Mouse (Mus musculus) cerebellum, postnatal 10 days (tissue): ENCODE measurements at regions not wholly inside any gene's neighbourhood (a gene's known extent, or its start where the extent isn't known, plus 50 kb on each side); places are given as distances from the start of the nearest gene placed in this dataset.
"Not testable (repeated sequence)": the region's sequence is repeated elsewhere in the genome, so short reads cannot be mapped to it uniquely, and the experiment has no call there.

Source experiments
- DNase-seq, 2 experiments: peaks; one replicate each; pipeline ENCODE4 v3.0.0; 2021; ENCODE audit warnings: mixed read lengths in 2 of 2

DNA sequence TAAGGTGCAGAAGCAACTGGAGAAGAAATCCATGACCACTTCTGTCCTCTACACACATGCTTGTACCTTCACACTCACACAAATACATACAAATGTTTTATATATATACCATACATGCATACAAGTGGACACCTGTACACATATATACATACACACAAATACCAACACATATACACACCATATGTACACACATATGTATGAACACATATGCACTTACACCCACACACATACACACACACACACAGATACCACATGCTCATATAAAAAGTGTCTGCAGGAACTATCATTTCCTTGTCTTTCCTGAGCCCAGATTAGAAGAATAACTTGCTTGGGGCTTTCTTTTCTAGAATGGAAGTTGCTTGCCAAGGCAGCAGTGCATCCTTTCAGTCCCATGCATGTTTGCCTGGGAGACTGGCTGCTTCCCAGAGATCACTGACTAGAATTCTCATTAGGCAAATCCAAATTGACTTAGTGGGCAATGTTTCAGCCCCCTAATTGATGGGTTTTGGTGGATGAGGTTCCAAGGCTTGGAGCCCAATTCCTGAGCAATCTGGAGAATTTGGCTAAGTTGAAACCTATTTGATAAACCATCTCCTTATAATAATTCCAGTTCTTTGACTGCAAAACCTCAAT is 169.2 kb upstream of the Hddc2 start:
- DNase-seq = peak; percentile 70

DNA sequence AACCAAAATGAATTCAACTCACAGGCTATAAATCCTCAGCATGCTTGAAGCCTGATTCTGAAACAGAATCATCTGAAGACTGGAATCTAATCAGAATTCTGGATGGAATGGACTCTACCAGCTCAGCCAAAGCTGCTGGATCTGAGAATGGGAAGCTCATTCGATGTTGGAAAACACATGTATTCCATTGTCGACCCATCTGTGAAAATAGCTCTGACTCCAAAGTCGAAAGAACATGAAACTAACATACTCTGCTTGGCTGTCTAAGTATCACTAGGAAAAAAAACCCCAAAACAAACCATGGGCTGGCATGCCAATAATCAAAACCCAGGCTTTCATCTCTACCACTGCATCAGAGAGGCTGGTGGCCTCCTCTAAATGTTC is 168.7 kb upstream of the Hddc2 start:
- DNase-seq = peak in 1 of 2 experiments; percentile 3

DNA sequence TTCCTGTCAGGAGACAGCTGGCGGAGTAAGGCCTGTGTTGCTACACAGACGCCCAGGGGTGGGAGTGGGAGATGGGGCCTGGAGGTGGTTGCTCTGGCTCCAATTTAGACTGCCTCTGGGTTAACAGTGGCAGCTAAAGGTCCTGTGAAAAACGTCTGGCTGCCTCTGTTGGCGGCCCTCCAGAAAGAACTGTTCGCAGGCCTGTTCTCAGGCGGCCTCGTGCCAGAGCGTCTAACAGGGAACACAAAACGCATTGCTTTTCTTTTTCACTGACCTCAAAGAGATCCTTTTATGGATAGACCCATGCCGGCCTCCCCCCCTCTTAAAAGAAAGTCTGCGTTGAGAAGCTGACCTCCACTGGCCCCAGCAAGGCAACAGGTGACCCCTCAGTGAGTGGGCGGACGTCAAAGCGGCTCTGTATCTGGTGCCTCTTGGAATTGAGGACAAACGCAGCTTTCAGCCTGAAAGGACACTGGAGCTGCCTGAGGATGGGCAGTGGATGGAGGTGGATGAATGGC is 140.0 kb upstream of the Hddc2 start:
- DNase-seq = peak; percentile 81 to 84

DNA sequence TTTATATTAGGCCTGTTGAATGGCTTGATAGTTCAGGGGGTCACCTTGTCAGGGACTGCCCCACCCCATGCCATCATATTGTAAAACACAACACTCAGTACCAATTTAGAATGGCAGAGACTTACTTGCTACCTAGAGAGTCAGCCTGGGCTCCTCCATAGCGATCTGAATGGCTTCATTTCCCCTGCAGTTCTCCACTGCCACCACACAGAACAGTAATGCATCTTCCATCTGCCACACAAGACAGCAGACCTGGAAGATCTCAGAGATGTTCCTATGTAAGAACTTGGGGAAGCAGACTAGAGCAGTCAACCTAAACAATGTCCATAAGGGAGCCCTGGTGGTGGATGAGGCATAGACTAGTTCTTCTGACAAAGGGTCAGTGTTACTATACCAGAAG is 123.6 kb upstream of the Hddc2 start:
- DNase-seq = no peak

DNA sequence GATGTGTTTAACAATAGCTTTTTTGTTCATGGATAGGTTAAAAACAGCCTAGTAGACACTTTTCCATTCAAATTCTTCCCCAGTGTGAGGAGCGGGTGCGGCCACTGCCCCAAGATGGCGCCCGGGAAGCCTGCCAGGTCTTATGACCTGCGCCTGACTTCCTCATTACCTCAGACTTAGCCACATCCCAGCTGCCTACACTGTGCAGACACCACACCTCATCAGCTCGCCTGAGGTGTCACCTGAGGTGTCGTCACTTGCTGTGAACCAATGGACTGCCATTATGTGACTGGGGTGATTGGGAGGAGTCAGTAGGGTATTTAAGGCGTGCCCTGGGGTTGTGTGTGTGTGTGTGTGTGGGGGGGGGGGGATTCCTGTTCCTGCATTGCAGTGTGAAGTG is 101.0 kb upstream of the Hddc2 start:
- not testable (repeated sequence) for DNase-seq

DNA sequence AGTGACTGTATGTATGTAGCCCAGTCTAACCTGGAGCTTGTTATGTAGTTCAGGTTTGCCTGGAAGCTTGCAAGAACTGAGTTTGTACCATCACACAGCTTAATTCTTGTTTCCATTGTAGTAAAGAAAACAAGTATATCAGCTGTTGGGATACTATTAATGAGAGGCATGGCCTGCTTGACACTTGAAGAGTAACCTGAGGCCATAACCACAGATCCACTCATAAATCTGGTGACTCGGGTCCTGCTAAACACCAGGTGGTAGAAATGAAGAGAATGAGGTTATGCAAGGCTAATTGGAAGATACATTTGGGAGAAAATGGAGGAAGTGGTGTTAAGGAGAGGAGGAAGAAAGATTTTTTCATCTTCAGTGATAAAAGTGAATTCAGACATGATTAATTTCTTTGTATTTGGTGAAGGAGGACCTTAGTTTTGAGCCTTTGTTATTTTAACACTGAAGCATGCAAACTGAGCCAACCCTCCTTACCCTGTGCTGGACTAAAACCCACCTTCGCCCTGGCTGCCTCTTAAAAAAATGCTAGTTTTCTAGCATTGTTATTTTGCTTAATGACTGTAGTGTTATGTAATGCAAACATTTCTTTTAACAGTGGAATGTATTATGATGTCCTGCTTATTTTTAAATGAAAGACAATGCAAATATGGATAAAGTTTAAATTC is 100.3 kb upstream of the Hddc2 start:
- DNase-seq = no peak

DNA sequence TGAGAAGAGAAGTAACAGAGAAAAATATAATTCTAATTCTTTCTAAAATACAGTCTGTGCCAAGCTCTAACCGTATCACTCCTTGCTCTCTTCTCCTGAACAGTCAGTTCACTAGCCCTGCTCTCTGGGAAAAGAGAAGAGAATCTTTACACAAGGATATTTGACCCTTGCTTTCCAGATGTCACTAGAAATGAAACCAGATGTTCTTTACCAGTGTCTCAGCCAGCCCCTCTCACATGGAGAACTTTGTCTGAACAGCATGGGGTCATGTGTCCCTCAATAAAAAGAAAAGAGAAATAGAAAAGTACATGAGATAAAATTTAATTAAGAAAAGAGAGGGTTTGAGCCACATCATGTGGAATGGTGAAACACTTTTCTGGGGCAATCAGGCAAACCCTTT is 91.3 kb upstream of the Hddc2 start:
- no peak for DNase-seq

DNA sequence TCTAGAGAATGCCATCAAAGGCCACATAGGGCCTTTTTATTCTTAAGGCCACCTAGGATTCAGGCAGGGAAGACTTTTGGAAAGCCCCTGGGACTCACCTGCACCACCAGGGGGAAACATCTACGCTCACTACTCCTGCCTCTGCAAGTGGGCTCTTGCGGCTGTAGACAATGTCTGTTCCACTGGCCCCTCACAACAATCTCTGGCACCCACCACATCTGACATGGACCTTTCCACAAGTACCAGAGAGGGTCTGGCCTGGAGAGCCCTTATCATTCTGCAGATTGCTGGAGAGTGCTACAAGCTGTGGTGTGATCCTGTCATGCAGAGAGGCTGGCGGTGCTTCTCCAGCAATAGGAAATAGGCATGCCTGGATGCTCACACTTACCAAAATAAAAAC is 84.1 kb upstream of the Hddc2 start:
- DNase-seq = no peak

DNA sequence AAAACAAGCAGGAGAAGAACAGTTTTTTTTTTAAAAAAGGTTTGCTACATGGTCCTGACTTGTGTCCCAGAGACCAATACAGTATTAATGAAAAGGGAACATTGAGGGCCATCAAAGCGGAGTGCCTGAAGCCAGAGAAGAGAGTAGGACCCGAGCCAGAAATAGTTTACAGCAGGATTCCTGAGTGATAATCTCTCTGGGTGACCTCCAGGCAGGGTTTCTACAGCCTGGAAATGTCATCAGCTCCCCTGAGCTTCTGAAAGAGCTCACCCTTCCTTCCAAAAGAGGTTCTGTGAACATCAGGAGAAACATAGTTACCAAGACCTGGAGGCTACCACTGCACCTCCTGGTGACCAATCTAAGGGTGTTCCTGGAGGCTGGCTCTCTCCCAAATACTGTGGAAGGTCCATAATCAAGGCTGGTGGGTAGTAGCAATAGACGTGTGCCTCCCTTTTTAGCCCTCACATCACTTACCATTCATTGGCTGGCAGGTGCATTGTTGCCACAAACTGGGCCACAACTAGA is 70.7 kb upstream of the Hddc2 start:
- DNase-seq = no peak

DNA sequence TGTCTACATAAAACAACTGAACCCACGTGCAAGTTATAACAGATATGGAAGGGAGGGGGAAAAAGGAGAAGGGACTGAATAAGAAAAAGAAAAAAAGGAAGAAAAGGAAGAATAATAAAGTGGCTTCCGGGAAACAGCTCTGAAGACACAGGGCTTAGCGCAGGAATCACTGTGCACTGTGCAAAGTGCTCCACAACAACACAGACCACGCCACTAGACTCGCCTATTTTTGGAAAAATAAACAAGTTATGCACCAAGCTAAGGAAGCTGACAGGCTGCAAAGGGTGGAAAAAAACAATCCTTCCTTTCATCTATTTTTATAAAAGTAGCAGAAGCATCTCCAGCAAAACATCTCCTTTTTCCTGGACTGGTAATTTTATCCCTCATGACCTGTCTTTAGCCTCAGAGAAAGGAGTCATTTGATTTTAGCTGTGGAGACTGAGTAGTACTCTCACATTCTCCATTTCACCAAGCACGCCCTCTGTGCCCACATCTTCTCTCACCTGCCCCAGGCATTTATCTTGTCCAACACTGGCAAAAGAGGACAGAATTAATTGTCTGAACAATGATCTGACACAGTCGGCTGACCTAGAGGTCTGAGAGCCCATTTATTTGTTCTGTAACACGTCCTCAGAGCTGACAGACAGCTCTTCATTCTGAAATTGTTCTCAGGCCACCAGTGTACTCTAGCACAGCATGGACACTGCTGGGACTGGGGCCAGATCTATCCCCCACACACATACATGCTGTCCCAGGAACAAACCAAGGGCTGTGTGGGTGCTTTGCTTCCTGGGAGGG is 60.4 kb upstream of the Hddc2 start:
- DNase-seq = peak; percentile 8 to 30

DNA sequence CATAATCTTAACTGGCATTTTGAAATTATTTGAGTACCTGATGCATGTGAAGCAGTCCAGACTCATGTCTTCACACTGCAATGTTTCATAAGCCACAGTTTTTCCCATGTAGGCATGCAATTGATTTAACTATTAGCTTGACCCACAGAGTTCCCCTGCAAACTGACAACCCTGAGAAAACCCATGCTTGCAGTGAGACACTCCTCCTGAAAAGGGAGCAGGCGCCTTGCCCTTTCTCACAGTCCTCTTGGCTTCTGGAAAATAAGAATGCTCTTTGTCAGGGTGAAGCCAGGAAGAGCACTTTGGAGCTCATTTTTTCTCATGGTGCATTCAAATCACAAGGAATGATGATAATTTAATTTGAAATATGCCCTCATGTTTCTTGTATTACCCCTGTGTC is 56.2 kb upstream of the Hddc2 start:
- no peak for DNase-seq

DNA sequence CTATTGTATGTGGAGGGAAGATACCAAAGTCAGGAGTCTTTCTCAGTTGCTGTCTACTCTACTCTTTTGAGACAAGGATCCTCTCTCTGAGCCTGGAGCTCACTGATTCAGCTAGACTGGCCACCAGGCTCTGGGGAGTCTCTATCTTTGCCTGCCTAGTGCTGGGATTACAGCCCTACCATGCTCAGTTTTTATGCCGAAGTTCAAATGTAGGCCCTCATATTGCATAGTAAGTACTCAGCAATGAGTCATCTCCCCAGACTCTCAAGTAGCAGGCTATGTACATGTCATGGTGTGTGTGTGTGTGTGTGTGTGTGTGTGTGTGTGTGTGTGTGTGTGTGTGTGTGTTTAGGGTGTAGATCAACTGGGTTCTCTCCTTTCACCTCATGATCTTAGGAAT is 55.6 kb upstream of the Hddc2 start:
- no peak for DNase-seq

DNA sequence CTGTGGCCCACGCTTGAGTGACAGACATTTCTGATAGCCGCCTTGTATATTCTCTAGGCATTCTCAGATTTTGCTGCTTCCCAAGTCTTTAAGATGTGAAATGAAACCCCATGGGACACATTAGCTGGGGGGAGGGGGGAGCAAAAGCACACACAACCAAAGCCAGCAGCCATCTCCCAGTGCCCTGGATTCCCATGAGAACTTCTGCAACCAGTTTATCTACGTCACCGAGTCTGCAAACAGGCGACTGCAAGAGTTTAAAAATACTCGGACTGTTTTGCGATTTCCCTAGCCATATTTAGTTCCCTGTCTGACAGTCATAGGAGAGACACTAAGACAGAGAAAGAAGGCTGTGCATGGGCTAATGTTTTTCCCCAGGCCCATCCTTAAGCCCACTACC is 52.3 kb upstream of the Hddc2 start:
- no peak for DNase-seq
